Mouse (Mus musculus) ES-E14 (cell line): ENCODE measurements around the gene Gli3.

ENCODE experiments used
- CHD2 ChIP-seq: IDR thresholded peaks from 2 replicates; pipeline ENCODE4 v1.6.1; 2014; ENCODE audit warnings: mild to moderate bottlenecking, low read depth, low read length, inconsistent platforms
- HCFC1 ChIP-seq: IDR thresholded peaks from 2 replicates; pipeline ENCODE4 v1.6.1; 2012; ENCODE audit warnings: low read length, inconsistent platforms, borderline replicate concordance; ENCODE audit not compliant: insufficient read depth
- ZC3H11A ChIP-seq: IDR thresholded peaks from 2 replicates; pipeline ENCODE4 v1.6.1; 2012; ENCODE audit warnings: low read depth, mild to moderate bottlenecking, inconsistent platforms, low read length, borderline replicate concordance

DNA sequence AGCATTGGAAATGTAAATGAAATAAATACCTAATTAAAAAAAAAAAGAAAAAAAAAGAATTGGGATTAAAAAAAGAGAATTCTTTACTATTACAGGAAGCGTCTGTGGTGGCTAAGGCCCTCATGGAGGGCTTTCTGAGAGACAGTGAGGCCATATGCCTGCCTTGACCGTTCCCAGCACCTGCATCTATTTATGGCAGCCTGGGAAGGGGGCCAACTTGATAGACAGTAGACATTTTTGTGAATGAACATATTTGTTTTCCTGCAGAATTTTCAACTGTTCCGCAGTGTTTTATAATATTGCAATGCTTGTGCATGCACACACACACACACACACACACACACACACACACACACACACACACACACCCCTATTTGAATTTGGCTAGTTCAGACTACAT lies 9.7 kb downstream of the Gli3 start:
- TF ChIP-seq HCFC1, result no peak
- no peak for TF ChIP-seq CHD2
- TF ChIP-seq ZC3H11A, result no peak
